Mouse (Mus musculus) B cell, adult (primary cell): ENCODE data around the gene Gm6268. TPM values are rescaled to one million over a fixed set of nuclear protein-coding genes. Genes with fewer than 3 reads are reported as not detected.

Source experiments
- total RNA-seq: library from RNA; stranded (reverse); gene quantifications from 4 replicates; pipeline ENCODE4 v1.2.4, GENCODE M21; 2023; ENCODE audit not compliant: inconsistent age

Gene Gm6268
- total RNA-seq = not detected in 4 replicates

GRCm38 (mm10) chrX:36400980-36401379 is at the start of gene Gm6268:
TSS of gene Gm6268 (plus strand) at chrX:36401280.

Other genes with a start within 250 kb of the Gm6268 start
- not detected in 4 replicates for gene Zcchc12, start 205.4 kb upstream of the Gm6268 start, total RNA-seq
- 0.18 to 0.77 TPM (median 0.44 TPM) in 4 replicates for gene Lonrf3, start 72.9 kb upstream of the Gm6268 start, total RNA-seq
- not detected in 4 replicates for gene Gm14569, start 90.5 kb downstream of the Gm6268 start, total RNA-seq
- gene Pgrmc1, start 196.9 kb downstream of the Gm6268 start, total RNA-seq = 25.0 to 30.4 TPM (median 29.0 TPM) in 4 replicates
- gene Akap17b, start 244.1 kb downstream of the Gm6268 start, total RNA-seq = 3.1 to 4.1 TPM (median 3.9 TPM) in 4 replicates